Mouse (Mus musculus) heart, adult 9 months (tissue): Measurements from ENCODE around the gene Zbtb39.
"Not testable (repeated sequence)": the region's sequence is repeated elsewhere in the genome, so short reads cannot be mapped to it uniquely, and the experiment has no call there.

Source experiments
- DNase-seq, 2 experiments: peaks; one replicate each; pipeline ENCODE4 v3.0.0; 2022; ENCODE audit warnings: low spot score in 2 of 2

Gene Zbtb39

DNA sequence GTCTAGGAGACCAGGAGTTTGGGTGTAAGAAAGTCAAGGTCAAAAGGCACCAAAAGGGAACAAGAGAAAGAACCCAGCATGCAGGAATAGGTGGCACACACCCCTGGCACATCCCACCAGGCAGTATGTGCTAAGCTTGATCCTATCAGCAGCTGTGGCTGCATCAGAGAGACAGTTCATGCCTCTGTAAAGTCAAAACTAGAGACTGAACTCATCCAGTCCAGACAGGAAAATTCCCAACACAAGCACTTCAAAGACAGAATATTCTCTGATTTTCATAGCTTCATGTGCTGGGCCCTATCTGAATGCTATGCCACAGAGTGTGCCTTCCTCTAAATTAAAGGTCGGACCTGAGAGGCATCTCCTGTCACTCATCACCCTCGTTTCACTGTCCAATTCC is 1.8 kb upstream of the Zbtb39 start:
- no peak for DNase-seq

DNA sequence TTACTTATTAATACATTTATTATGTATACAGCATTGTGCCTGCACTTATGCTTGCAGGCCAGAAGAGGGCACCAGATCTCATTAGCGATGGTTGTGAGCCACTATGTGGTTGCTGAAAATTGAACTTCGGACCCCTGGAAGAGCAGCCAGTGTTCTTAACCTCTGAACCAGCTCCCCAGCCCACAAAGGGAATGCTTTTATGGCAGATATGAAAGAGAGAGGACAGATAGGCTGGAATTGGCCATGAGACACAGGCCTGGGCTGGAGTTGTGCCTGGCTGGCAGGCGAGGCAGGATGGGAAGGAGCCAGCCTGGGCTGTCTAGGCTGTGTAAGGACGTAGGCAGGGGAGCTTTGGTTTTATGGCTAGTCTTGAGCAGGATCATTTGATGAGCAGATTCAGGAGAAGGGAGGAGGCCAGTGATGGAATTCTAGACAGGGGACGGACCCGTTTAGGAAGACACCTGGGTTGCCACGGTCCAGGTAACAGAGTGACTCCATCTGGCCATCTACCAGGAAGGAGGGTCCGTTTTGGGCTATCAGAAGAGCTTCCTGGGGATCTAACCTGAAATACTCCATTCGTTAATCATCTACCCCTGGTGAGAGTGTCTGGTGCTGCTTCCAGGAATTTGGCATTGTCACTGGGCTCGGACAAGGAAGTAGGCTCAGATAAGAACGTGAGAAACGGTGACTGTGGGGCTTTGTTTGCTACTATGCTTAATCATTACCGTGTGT is 1.0 kb upstream of the Zbtb39 start:
- peak in 1 of 2 experiments; percentile 25 for DNase-seq

DNA sequence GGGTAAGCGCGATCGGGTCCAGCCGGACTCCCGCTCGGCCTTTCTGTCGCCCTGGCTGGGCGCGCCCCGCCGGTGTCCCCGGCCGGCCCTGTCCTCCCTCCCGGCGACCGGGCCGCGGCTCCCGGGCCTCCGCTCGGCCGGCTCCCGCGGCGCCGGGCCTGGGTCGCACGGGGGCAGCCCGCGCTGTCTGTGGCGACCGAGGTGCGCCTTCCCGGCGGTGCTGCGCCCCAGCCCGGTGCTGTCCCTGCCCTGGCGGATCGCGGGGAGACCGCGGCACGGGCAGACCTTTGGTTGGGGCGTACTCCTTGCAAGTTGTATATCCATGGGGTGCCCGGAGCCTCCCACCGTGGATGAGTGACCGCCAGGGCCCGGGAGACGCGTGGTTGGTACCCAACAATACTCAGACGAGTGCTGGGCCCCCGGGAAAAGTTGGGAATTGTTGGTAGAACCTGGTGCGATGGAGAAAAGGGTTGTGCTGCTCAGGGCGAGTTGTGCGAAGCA is 373 bp downstream of the Zbtb39 start:
- no peak for DNase-seq

DNA sequence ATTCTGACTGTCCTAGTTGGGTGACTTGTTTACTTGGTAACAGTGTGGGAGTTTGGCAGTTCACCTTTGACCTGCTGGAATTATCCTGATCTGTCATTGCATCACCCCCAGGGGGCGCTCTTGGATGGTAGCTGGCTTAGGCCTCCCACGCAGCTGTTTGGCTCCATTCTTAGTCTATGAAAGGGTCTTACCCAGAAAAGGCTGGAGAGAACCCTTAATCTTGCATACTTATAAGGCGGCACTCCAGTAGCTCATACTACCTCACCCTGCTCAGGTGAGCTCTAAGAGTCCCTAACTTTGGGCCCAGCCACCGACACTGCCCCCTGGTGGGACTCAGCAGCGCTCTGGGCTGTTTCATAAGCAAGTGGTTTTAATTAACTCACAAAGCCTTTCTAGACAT is 5.3 kb downstream of the Zbtb39 start:
- peak; percentile 29 to 31 for DNase-seq

DNA sequence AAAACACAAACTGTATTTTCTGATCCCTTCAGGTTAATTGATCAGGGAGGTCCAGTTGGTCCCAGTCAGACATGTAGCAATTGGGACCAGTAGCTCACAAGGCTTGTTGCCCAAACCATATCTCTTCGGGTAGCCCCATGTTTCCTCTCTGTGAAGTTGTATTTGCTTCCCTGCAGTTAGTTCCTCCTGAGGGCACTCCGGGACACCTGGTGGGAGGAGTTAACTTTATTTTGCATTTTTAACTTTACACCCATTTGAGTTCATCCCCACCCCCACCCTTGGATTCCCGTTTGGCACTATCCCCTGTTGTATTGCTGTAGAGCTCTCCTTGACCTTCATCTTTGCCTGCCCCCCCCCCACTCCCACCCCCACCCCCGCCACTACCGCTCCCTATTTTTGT is 6.5 kb downstream of the Zbtb39 start:
- DNase-seq, result no peak

DNA sequence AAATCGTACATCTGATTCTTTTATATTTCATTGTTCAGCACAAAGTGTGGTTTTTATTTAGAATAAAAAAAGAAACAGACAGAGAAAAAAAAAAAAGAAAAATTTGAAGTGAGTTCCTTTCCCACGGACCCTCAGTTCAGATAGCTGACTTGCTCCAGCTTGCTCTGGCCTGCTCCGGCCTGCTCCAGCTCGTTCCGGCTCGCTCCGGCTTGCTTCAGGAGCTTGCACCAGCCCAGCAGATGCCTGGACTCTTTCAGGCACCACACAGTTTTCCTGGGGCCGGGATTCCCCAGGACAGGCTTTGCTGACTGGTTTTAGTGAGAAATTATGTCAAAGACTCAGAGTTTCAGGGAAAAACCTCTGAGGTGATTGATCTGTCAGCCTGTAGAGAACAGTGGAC is 7.9 kb downstream of the Zbtb39 start:
- DNase-seq, result no peak

DNA sequence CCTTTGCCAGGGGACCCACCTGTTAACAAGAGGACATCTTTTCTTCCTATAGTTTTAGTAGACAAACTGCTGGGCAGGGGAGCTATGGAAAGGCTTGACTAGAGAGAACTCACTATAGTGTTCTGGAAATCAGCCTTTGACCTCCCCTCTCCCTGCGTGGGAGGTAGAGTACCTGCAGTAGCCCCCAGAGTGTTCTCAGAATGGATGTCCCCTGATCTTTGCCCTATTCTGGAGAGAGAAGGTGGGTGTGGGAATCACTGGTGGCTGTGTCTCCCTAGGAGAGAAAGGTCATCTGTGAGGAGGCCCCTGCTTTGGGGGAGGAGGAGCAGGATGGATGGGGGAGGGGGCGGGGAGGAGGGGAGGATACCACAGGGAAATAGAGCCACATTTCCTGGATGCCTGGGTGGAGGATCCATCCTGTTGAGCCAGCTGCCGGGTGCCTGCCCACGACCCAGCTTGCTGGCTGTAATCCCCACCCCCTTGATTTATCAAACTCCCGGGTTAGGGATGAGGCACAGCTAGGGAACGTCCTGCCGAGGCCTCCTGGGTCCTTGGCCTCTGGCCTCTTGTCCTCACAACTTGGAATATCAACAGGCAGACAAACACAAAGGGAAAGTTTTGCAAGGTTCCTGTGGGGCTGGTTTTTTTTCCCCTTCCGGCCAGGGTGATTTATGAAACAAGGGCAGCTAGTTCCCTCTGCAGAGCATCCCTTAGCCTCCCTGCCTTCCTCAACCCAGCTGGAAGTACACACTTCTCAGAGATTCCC is 9.7 kb downstream of the Zbtb39 start:
- DNase-seq, result peak; percentile 67 to 78

DNA sequence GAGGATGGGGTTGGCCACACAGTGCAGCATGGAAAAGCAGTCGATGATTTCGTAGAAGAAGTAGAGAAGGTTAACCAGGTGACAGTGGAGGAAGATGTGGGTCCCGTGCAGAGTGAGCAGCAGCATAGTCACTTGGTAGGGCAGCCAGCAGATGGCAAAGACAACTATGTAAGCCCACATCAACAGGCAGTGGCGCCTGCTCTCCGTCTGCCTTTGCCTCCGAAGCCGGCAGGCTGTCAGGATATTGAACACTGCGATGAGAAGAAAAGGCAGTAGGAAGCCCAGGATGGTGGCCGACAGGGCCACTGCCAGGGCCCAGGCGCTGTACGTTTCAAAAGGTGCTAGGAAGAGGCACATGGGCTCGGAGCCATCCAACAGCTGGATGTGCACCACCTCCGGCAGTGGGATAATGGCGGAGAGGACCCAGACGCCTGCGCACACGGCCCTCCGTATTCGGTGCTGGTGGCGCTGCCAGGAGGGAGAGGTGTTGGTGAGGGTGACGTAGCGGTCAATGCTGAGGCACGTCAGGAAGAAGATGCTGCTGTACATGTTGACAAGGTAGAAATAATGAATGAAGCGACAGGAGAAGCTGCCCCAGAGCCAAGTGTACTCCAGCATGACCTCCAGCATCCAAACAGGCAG is 10.9 kb downstream of the Zbtb39 start:
- peak in 1 of 2 experiments; percentile 30 for DNase-seq

DNA sequence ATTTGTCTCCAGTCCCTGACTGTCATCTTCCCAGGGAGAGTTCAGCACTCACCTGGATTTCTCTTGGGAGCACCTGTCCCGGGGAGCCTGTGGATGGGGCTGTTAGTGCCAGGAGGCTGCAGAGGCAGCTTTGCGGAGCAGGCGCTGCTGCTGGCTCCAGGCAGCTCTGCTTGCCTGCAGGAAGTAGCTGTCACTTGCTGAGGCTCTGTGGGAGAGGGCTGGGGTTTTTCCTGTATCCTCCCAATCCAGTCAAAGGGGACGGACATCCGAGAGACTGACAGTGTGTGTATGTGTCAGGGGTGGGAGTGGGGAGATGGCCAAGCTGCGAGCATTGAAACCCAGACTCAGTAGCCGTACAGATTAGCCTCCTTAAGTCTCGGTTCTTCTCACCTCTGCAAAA is 12.2 kb downstream of the Zbtb39 start, which contains the start of gene Gpr182:
TSS of gene Gpr182 (minus strand) at position 185 of the 400 bp plus-strand sequence.
- DNase-seq, result peak; percentile 45 to 70

DNA sequence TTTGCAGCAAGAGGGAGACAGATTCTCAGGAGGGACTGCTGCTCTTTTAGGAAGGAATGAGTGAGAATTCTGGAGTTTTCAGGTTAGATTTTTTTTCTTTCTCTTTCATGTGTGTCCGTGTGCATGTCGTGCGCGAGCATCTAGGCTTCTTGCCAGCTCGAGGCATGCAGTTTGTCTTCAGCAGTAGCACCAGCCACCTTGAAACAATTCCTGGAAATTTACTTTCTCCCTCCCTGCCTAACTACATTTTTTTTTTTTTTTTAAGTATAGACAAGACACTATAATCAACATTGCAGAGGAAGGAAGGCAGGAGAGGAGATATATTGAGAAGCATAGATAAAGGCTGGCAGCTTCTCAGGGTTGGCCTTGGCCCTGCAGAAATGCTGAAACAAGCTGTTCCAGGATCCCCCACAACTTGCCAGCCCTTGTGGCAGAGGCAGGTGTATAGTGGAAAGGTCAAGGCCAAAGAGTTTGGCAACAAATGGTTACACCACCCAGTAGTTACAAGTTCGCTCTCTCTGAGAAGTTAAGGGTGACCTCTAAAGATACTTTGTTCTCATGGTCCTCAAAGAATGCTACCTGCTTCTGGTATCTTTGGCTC is 15.3 kb downstream of the Zbtb39 start:
- DNase-seq, result peak in 1 of 2 experiments; percentile 33

DNA sequence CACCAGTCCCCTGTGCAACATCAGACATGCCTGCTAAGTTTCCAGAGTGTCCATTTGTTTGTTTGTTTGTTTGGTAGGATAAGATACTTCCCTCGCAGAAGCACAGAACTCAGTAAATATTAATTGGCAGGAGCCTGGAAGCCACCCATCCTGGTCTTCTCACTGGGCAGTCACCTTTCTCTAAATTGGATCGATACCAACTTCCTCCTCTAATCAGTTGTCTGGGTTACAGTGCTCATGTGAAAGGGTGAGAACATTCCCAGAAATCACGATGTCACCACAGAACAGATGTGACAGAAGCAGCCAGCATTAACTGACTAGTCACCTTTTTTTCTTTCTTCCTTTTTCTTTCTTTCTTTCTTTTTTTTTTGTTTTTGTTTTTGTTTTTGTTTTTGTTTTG is 15.9 kb downstream of the Zbtb39 start:
- peak in 1 of 2 experiments; percentile 49 for DNase-seq

DNA sequence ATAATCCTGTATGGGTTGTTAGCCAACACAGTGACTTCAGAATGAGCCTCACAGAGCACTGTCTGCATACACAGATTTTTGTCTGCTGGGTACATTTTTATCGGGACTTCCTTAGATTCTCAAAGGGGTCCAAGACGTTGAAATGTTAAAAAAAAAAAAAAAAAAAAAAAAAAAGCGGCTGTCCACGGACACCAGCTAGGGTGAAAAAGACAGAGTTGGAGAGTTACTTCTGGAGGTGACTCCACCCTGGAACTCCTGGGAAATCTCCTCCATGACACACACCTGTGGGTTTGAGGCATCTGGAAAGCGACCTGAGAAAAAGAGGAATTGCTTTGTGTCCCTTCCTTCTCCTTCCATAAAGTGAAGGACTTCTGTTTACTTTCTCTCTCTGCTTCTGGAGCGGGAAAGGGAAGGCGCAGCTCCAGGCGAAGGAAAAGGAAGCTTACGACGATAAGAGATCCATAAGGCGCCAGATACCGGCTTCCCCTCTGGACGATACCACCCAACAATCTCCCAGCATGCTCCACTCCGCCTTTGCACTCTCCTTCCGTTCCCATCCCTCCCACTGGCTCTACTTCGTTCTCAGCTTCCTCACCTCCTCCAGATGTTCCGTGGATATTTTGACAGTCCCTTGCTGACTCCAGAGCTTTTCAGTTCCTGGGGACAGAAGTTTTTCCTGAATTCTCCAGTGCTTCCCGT is 16.6 kb downstream of the Zbtb39 start:
- peak; percentile 52 to 56 for DNase-seq

DNA sequence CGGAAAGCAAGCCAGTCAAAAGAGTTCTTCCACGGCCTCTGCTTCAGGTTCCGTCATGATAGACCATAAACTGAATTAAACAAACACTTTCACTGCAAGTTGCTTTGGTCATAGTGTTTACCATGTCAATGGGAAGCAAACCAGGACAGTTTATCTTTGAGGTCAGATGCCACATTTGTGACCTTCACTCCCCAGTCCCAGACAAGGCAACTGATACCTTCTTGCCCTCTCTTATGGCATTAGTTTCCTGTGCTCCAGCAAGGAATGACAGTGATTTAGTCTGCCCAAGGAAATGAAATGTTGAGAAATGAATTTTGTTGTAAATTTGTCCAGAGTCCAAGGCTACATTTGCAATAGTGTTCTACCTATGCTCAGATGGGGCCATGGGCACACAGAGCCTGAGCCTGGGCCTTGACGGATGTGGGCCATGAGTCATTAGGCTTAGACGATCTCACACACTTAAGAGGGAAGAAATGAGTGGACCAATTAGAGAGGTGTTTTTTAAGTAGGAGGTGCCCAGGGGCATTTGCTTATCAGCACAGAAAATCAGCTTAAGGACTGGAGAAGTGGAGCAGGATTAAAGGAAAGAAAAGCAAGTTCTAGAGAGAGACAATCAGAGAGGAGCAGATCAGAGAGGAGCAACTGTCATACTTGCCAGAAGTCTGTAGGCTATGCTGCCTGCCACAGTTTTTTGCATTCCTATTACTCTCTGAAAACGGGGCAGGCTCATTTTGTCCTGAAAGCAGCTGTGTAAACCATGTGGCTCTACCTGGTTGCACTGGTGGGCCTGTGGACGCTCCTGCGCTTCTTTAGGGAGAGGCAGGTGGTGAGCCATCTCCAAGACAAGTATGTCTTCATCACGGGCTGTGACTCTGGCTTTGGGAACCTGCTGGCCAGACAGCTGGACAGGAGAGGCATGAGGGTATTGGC is 20.1 kb downstream of the Zbtb39 start, which contains the start of the genes Rdh1 and Rdh16f1:
TSS of gene Rdh1 (plus strand) at position 541 of the 930 bp plus-strand sequence.
TSS of gene Rdh16f1 (plus strand) at position 607 of the 930 bp plus-strand sequence.
- no peak for DNase-seq

DNA sequence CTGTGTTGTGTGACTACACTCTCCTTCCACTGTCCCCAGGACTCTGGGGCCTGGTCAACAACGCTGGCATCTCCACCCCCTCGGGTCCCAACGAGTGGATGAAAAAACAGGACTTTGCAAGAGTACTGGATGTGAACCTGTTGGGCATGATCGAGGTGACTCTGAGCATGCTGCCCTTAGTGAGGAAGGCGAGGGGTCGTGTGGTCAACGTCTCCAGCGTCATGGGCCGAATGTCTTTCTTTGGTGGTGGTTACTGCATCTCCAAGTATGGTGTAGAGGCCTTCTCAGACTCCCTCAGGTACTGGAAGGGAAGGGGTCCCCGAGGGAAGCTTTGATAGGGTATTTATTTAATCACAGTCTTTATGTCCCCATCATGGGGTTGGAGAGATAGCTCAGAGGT is 23.6 kb downstream of the Zbtb39 start:
- DNase-seq, result not testable (repeated sequence)

DNA sequence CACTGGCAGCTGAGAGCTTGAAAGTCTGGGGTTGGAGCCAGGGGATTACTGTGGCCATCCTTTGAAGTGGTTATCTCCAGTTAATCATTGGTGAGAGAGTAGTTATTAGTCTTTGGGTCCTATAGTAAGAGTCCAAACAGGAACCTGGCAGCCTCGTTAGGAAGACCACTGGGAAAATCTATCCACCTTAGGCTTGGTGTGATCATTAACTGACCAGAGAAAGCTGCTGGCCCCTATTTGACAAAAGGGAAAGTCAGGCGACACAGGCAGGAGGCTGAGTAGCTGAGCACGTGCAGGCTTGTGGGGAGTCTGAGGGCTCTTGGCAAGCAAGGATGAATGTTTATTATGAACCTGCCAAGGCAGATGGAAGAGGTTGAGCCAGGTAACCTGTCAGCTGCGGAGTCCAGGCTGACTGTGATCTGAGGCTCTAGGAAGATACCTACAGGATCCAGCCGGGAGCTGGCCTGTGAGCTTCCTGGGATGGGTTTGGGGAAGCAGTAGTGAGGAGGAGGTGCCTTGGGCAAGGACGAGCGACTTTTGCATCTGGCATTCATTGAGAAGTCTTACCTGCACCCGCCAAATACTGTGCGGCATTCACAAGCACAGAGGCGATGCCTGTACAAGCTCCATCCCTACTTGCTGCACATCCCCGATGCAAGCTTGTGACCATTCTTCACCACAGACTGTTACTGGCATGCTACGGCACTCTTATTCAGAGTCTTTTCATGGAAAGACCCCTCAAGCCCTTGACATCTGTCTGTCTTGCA is 24.8 kb downstream of the Zbtb39 start:
- DNase-seq, result no peak

DNA sequence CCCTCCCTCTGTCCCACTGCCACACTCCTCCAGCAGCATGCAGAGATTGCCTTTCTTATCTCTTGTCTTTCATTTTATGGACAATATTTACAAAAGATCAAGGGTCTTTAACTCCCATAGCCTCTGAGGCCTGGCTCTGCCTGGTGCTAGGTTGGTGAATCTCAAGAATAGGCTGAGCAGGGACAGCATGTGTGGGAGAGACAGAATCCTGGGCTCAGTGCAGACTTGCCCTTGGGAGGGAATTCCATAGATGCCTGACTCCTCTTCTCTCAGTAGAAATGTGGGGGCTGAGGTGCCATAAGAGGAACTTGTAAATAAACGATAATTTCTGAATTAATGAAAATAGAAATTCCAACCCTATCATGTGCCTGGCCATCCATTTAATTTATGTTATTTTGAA is 27.2 kb downstream of the Zbtb39 start:
- DNase-seq, result no peak

DNA sequence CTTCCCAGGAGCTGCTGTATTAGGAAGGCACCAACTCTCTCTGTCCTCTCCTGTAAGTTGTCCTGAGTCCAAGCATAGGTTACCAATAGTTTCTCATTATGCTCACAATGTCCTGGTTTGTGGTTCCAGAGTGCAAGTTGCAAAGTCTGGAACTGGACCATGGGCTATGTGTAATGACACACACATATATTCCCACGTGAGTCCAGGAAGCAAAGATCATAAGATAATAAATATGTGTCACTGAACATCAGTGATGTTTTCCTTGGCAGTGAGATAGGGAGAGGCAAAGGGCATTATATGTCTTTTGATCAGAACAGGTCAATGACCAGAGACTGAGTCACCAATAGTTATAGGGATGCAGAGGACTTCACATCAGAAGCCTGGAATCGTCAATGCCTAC is 36.7 kb downstream of the Zbtb39 start, which contains the start of gene Rdh9:
TSS of gene Rdh9 (plus strand) at position 376 of the 400 bp plus-strand sequence.
- DNase-seq, result no peak

DNA sequence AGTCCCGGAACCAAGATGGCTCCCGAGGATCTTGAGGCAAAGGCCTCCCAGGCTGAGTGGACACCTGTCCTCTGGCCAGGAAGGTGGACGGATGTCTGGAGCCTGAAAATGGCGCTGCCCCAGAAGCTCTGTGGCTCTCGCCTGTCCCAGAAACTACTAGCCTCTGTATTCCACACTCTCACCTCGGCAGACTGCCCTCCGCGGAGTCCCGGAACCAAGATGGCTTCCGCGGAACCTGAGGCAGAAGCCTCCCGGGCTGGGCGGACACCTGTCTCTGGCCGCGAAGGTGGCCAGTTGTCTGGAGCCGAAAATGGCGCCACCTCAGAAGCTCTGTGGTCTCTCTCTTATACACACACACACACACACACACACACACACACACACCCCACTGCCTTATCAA is 43.0 kb downstream of the Zbtb39 start:
- DNase-seq, result not testable (repeated sequence)

DNA sequence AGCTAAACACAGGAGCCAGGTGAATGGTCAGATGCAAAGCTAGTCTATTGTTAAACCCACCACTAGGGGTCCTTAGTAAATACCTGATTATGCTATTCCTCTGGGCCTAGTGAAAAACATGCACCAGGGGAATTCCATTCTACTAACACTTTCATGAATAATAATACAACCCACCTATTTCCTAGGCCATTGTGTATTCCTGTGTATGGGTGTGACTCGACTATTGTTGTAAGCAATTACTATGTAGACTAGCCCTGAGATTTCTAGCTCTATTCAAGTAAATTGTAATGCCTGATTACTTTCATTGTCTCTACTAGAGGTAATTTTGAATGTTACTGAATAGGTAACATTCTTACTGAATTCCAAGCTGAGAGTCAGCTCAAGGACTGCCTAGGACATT is 46.1 kb downstream of the Zbtb39 start:
- DNase-seq, result not testable (repeated sequence)
